Mouse (Mus musculus): ENCODE measurements around the gene Dhx30.

The Dhx30 gene

DNA sequence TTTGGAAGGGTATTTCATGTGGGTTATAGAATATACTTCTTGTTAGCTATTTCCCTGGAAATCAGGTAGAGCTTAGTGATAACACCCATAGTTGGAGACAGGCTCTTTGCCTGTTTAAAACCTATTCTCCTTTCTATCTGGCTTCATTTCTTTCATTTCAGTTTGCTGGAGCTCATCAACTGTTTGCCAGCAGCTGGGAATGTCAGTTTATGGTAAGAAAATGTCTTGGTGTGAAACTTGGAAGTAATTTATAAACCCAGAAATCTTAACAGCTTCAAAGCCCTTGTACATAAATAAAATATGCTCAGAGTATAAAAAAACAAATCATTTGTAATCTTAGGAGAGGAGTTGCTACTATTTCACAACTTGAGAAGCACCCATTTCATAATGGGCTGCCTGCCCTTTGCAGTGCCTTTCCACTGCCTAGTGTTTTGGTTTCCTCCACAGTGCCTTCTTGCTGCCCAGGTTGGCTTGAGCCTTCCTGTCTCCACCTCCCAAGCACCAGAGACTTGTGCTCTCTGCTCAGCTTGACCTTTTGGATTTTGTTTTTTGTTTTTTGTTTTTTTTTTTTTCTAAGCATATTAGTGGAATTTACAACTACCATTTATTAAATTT, 71.8 kb downstream of the Dhx30 start:
- in situ Hi-C loops (cut with MboI) = no loop called here

DNA sequence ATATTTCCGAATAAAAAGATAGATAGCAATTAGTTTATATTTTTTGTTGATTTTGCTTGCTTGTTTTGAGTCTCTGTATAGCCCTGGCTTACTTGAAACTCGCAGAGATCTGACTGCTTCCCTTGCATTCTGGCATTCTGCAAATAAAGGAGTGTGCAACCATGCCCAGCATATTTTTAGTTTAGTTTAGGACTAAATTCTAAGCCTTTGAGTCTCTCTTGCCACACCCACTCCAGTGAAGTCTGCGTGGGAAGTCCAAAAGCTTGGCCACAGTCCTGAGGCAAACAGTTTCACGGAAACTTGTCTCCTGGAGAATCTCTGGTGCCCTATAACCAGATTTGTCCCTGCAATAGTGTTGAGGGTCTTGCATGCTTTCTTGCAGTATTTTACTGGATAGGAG, 73.3 kb downstream of the Dhx30 start:
- in situ Hi-C loops (cut with MboI) = no loop called here

DNA sequence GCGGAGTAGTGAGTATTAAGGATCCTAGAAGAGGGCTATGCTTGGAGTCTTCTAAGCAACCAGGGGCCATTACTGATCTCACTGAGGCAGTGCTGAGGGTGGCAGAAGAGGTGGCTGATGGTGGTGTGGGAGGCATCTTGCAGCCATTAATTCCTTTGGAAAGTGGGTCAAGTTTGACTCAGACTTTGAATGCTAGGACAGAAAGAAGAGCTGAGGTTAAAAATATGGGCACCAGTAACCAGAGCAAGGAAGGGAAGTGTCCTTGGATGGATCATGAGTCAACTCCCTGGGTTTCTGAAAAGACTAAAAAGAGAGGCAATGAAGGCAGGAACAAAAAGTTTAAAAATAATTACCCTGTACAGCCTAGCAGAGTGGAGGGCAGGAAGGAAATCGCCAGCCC, 79.1 kb downstream of the Dhx30 start:
- in situ Hi-C loops (cut with MboI) = no loop called here

DNA sequence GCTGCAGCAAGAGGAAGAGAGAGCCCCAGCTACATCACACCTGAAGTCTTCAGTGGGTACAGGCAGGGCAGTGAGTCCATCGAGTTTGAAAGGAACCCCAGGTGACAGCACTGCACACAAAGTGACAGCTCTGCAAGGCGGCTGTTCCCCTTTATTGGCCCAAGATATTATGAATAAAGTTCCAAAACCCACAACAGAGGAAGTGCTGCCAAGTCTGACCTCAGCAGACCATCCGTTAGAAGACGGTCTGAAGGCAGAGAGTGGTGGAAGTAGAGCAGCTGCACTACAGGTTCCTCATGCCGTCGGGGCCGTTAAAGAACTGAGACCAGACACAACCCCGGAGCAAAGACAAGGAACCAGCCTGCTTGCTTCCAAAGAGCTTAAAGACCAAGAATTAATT, 79.7 kb downstream of the Dhx30 start:
- in situ Hi-C loops (cut with MboI) = no loop called here

DNA sequence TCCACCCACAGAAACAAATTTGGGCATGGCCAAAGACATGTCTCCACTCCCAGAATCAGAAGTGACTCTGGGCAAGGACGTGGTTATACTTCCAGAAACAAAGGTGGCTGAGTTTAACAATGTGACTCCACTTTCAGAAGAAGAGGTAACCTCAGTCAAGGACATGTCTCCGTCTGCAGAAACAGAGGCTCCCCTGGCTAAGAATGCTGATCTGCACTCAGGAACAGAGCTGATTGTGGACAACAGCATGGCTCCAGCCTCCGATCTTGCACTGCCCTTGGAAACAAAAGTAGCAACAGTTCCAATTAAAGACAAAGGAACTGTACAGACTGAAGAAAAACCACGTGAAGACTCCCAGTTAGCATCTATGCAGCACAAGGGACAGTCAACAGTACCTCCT, 82.5 kb downstream of the Dhx30 start:
- in situ Hi-C loops (cut with MboI) = no loop called here

All from mature B cell (primary cell).